Mouse (Mus musculus) heart, adult 2 months (tissue): ENCODE results near the gene Ndufaf8. TPM values are rescaled to one million over a fixed set of nuclear protein-coding genes. Genes with fewer than 3 reads are reported as not detected.

Source experiments
- DNase-seq, 2 experiments: peaks; one replicate each; pipeline ENCODE4 v3.0.0; 2021
- H3K27ac ChIP-seq: fragments of 200-600 bp; 2 replicates; pipeline ENCODE4 v1.8.1; 2022
- H3K27me3 ChIP-seq: fragments of 200-500 bp; 2 replicates; pipeline ENCODE4 v1.6.1; 2012; ENCODE audit warnings: mild to moderate bottlenecking, low read length, inconsistent platforms, mixed read lengths; ENCODE audit not compliant: control insufficient read depth, insufficient read depth
- H3K36me3 ChIP-seq: fragments of 200-500 bp; 2 replicates; pipeline ENCODE4 v1.6.1; 2012; ENCODE audit warnings: low read length, inconsistent platforms; ENCODE audit not compliant: control insufficient read depth, insufficient read depth
- H3K4me1 ChIP-seq: fragments of 200-500 bp; 2 replicates; pipeline ENCODE4 v1.6.1; 2011; ENCODE audit warnings: low read length; ENCODE audit not compliant: control insufficient read depth, insufficient read depth
- H3K4me3 ChIP-seq: fragments of 200-600 bp; 2 replicates; pipeline ENCODE4 v1.8.1; 2022
- H3K79me2 ChIP-seq: fragments of 200-500 bp; replicated peaks from 2 replicates; pipeline ENCODE4 v1.6.1; 2012; ENCODE audit warnings: mild to moderate bottlenecking, inconsistent platforms, low read length, moderate library complexity, mixed read lengths; ENCODE audit not compliant: control insufficient read depth, insufficient read depth
- H3K9ac ChIP-seq: fragments of 200-500 bp; 2 replicates; pipeline ENCODE4 v1.6.1; 2012; ENCODE audit warnings: low read depth, mild to moderate bottlenecking, control low read depth, inconsistent platforms, low read length, mixed read lengths
- CTCF ChIP-seq: fragments of 200-600 bp; IDR thresholded peaks from 2 replicates; pipeline ENCODE4 v1.8.1; 2022; ENCODE audit warnings: antibody characterized with exemption, mild to moderate bottlenecking, moderate library complexity
- EP300 ChIP-seq: fragments of 200-500 bp; IDR thresholded peaks from 2 replicates; pipeline ENCODE4 v1.6.1; 2011; ENCODE audit warnings: low read depth, low read length, control low read depth; ENCODE audit not compliant: insufficient read depth
- POLR2A ChIP-seq: fragments of 200-500 bp; IDR thresholded peaks from 2 replicates; pipeline ENCODE4 v1.6.1; 2011; ENCODE audit warnings: mild to moderate bottlenecking, low read depth, low read length, control low read depth; ENCODE audit not compliant: insufficient read depth
- WGBS: fragments of 180-500 bp; shearing (Covaris S2); methylation state at CpG from one replicate; pipeline ENCODE4 v1.1.7; 2018; 5-methylcytosine and 5-hydroxymethylcytosine counted together
- intact Hi-C: fragments of 180-260 bp; cut with DNase I; formaldehyde crosslinking; loops from one replicate; pipeline ENCODE4 v1.15.1; 2025
- polyA plus RNA-seq: library from polyadenylated mRNA; depleted of rRNA; stranded (reverse); fragments of >200 nt; gene quantifications from 2 replicates; pipeline ENCODE4 v1.2.3, GENCODE M21; 2012
- total RNA-seq, 2 experiments: library from RNA; stranded (reverse); gene quantifications; 2 replicates each; pipeline ENCODE4 v1.2.3; 2021

The Ndufaf8 gene
- total and polyA plus RNA-seq, 3 experiments, result 51.0 to 93.9 (median 82.7) TPM

DNA sequence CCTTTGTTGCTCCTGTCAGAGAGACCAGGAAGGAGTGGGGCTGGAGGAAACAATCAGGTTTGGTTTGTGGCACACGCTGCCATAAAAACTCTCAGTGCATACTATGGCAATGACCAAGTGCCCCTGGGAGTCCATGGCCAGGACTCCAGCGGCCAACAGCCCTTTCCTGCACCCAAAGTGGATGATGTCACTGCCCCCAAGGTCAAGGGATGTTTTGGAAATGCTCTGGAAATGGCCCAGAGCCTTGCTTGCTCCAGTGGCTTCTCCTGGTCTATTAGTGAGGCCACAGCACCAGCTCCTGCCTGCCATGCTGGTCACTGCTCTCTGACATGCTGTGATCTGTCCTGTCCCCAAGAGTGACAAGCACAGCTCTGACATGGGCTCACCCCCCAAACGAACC, 22.5 kb upstream of the Ndufaf8 start:
- intact Hi-C loops, result no loop called here
- Histone ChIP-seq H3K36me3 (no peaks in the 10 kb centered on the region), H3K4me3 (no peak overlapping the region), H3K9ac (no peak overlapping the region), H3K27me3 (no peaks in the 10 kb centered on the region), H3K79me2 (no peaks in the 10 kb centered on the region), H3K4me1 (no peaks in the 10 kb centered on the region), H3K27ac (no peak overlapping the region)
- 73% methylated on average over 3 of the region's 3 CpGs for WGBS
- no peak for DNase-seq
- TF ChIP-seq POLR2A (no peak), EP300 (no peak), CTCF (no peak)

DNA sequence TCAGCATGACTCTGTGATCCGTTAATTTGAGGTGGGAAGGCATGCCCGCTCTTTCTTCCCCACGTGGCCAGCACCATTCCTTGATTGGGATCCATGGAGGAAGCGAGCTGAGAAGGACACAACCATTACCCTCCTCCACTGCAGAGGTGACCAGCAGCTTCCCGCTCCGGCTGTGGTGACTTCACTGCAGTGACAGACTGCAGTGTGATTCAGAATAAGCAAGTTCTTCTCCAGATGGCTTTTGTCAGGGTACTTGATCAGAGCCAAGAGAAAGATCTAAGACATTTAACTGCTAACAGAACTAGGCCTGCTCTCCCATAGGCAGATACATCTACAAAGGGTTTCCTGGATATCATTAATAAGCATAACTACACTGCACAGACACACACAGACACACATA, 18.4 kb upstream of the Ndufaf8 start:
- no peak overlapping the region for H3K9ac ChIP-seq
- TF ChIP-seq EP300, result no peak
- TF ChIP-seq POLR2A, result no peak
- TF ChIP-seq CTCF, result no peak

GRCm38 (mm10) chr11:120085891-120086627, 12.7 kb upstream of the Ndufaf8 start:
- H3K79me2 ChIP-seq, result no peaks in the 10 kb centered on the region
- TF ChIP-seq CTCF, result no peak
- peak; percentile 58 to 65 for DNase-seq
- no peaks in the 10 kb centered on the region for H3K36me3 ChIP-seq
- H3K4me1 ChIP-seq, result peaks cover 5% of the 10 kb centered on the region
- H3K27ac ChIP-seq, result peak overlapping the region; percentile 88
- no peaks in the 10 kb centered on the region for H3K27me3 ChIP-seq
- 1% methylated on average over 25 of the region's 25 CpGs for WGBS
- intact Hi-C loops, result no loop called here
- H3K4me3 ChIP-seq, result peak overlapping the region; percentile 100
- peak overlapping the region; percentile 87 for H3K9ac ChIP-seq

More for the DNA sequence above, 18.4 kb upstream of the Ndufaf8 start:
- no peaks in the 10 kb centered on the region for H3K27me3 ChIP-seq
- no peak overlapping the region for H3K27ac ChIP-seq
- intact Hi-C loops, result no loop called here
- no peak overlapping the region for H3K4me3 ChIP-seq
- no peaks in the 10 kb centered on the region for H3K36me3 ChIP-seq
- 81% methylated on average over 6 of the region's 6 CpGs for WGBS
- no peak for DNase-seq
- no peaks in the 10 kb centered on the region for H3K79me2 ChIP-seq
- no peaks in the 10 kb centered on the region for H3K4me1 ChIP-seq

GRCm38 (mm10) chr11:120086702-120087152, 12.0 kb upstream of the Ndufaf8 start, which contains the start of gene Cep131:
Gene Cep131 (minus strand): TSS chr11:120086827.
- peak; percentile 99 for DNase-seq
- H3K27ac ChIP-seq, result peak within 1 kb of the TSS; percentile 88
- H3K9ac ChIP-seq, result peak within 1 kb of the TSS; percentile 87
- no peaks in the 10 kb centered on the region for H3K79me2 ChIP-seq
- H3K4me1 ChIP-seq, result peaks cover 5% of the 10 kb centered on the region
- H3K27me3 ChIP-seq, result no peaks in the 10 kb centered on the region
- peak within 1 kb of the TSS; percentile 100 for H3K4me3 ChIP-seq
- TF ChIP-seq POLR2A (peak; percentile 59), EP300 (no peak), CTCF (no peak)
- no peaks in the 10 kb centered on the region for H3K36me3 ChIP-seq
- intact Hi-C loops, result no loop called here
- WGBS, result under 1% methylated on average over 42 of the region's 42 CpGs

DNA sequence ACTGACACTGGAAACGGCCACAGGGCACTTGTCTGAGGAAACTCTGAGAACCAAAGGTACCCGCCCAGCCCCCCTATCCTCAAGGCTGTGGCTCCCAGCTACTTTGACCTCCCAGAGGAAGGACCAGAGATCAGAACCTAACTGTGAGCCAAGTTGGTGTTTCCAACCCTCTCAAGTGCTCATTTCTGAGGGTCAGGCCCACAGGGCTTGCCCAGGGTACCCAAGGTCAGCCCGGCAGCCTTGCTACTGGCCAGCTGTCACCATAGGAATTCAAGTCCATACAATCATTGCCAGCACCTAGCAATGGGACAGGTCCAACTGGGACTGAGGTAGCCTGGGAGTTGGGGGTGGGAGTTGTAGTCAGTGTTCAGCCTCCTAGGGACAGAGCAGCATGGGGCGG, 8.1 kb upstream of the Ndufaf8 start:
- H3K27ac ChIP-seq, result no peak overlapping the region
- 77% methylated on average over 4 of the region's 4 CpGs for WGBS
- H3K79me2 ChIP-seq, result no peaks in the 10 kb centered on the region
- intact Hi-C loops, result loop anchor here (10.0 kb wide), 1 partner anchor 156 kb away; no protein-coding TSS in a partner anchor
- H3K4me3 ChIP-seq, result no peak overlapping the region
- H3K36me3 ChIP-seq, result no peaks in the 10 kb centered on the region
- TF ChIP-seq EP300, result no peak
- no peak for TF ChIP-seq CTCF
- no peak for TF ChIP-seq POLR2A
- no peaks in the 10 kb centered on the region for H3K27me3 ChIP-seq
- no peak overlapping the region for H3K9ac ChIP-seq
- H3K4me1 ChIP-seq, result peaks cover 5% of the 10 kb centered on the region
- DNase-seq, result no peak
